Mouse (Mus musculus) spleen, postnatal 10 days (tissue): ENCODE measurements around the gene Vps52.

Source experiments
- DNase-seq, 2 experiments: peaks; one replicate each; pipeline ENCODE4 v3.0.0; 2021 to 2022; ENCODE audit warnings: low spot score in 2 of 2

Vps52 gene

DNA sequence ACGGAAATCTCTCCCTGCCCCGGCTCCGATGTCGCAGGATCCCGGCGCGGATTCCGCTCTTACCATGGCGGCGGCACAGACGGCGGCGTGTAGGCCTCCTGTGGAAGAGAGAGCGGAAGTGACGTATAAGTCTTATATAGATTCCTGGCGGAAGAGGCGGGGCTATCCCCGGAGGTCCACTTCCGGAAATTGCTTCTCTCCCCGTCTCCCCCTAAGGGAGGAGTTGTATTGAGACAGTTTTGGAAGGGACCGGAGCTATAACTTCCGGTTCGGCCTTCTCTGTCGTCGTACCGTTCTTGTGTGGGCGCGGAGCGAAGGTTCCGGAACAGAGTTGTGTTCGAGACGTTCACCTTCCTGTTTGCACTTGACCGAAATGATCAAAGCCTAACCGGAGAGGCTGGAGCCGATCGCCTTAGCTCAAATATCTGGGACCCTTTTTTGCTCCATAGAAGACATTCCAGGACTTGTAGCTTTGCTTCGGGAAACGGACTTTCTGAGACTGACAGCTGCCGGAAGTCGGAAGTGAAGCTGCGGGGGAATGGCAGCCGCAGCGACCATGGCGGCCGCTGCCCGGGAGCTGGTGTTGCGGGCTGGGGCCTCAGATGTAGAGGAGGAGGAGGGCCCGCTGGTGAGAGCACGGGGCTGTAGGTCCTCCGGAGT lies at the start of gene Vps52, which contains the start of gene Rps18:
TSS of gene Vps52 (plus strand) at position 258 of the 660 bp plus-strand sequence.
TSS of gene Rps18 (minus strand) at position 447 of the 660 bp plus-strand sequence.
- peak; percentile 95 to 96 for DNase-seq

DNA sequence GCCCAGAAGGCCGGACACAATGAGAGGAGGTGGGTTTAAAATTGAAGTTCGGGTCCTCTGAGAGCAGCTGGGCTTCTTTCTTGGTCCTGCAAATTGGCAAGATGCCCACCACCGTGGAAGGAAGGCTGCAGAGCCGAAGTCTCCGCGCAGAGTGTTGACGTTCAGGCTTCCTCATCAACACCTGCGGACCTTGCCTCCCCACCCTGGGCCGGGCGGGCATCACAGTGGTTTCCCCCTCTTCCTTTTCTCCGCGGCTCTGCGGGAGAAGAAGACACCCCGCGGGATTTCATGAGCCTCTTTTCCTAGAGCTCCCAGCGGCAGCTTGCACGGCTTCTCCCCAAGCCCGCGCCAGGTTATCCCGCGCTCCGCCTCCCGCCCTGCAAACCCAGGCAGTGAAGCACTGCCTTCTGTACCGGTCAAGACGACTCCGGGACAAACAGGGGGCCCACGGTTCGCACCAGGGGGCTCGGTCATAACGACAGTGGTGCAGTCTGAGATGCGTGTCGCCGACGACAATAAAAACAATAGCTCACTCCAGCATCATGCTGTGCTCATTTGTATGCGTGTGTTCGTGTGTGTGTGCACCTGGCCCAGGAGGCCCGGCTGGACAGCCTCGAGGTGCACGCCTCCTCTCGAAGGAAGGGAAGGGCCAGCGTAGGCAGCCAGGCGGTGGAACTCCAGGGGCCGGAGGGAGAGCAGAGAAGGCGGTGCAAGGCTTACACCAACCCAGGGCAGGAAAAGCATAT lies 47.1 kb upstream of the Vps52 start:
- DNase-seq, result peak; percentile 64 to 71

DNA sequence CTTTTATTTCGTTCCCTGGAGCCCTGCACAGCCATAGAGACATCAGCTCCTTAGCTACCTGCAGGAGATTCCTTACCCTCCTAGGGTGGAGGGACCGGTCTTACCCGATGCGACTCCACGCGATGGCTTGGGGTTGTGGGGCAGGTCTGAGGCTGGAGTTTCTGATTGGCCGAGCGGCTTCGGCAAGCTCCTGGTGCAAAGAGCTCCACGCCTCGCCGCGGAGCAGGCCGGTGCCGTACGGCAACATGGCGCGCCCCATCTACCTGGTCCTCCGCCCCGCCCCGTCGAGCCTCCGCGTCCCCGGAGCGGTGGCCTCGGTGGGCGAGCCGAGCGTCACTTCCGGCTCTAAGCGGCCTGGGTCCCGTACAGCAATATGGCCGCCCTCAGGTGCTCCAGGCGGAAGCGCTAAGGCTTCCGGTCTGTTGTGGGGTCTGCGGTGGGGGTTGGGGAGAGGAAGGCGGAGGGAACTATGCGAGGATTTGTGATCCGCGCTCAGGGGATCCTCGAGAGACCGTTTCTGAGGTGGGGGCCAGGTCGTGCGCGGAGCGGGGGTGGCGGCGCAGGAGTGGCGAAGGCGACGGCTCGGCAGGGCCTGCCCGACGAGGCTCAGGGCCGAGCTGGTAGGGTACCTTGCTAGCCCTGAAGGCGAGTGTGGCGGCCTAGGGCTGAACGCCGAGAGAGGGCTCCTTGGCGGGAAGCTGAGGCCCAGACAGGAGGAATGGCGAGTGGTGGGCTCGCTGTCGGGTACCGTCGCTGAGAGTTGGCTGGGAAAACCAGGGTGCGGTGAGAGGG lies 46.3 kb upstream of the Vps52 start, which contains the start of gene Daxx:
TSS of gene Daxx (plus strand) at position 338 of the 792 bp plus-strand sequence.
- peak; percentile 99 for DNase-seq

DNA sequence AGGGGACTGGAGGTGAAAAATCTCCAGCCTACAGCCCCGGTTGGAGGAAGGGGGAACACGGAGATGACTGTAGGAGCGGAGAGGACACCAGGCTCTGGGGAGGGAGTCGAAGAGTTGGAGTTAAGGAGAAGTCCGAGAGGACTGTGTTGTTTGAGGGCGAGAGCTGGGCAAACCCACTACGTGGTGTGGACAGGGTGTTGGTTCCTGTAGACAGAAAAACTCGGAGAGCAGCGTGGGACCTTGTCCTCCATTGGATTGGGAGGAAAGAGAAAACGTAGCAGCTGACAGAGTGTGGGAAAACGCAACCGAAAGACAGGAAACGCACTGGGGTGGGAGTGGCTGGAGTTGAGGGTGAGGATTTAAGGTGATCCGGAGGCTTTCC lies 45.8 kb upstream of the Vps52 start:
- DNase-seq, result peak in 1 of 2 experiments; percentile 53

DNA sequence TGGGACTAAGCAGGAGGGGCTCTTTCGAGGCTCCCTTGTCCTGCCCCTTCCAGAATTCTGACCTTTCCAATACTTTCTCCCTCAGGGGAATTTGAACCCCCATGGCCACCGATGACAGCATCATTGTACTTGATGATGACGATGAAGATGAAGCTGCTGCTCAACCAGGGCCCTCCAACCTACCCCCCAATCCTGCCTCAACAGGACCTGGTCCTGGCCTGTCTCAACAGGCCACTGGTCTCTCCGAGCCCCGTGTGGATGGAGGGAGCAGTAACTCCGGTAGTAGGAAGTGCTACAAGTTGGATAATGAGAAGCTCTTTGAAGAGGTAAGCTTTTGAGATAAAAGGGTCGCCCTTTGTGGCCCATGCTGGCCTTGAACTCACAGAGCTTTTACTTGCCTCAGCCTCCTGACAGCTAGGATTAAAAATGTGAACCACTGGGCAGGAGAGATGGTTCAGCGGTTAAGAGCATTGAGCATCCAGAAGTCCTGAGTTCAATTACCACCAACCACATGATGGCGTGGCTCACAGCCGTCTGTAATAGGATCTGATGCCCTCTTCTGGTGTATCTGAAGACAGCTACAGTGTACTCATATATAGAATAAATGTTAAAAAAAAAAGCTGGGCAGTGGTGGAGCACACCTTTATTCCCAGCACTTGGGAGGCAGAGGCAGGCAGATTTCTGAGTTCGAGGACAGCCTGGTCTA lies 45.1 kb upstream of the Vps52 start:
- no peak for DNase-seq

DNA sequence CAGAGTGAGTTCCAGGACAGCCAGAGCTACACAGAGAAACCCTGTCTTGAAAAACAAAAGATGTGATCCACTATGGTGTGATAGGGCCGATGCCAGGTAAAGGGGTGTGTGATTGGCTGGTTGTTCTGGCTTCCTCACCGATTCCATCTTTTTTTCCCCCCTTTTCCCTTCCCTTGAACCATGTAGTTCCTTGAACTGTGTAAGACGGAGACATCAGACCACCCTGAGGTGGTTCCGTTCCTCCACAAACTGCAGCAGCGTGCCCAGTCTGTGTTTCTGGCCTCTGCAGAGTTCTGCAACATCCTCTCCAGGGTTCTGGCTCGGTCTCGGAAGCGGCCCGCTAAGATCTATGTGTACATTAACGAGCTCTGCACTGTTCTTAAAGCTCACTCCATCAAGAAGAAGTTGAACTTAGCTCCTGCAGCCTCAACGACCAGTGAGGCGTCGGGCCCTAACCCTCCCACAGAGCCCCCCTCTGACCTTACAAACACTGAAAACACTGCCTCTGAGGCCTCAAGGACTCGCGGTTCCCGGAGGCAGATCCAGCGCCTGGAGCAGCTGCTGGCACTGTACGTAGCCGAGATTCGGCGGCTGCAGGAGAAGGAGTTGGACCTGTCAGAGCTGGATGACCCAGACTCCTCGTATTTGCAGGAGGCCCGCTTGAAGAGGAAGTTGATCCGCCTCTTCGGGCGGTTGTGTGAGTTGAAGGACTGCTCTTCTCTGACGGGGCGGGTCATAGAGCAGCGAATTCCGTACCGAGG lies 44.4 kb upstream of the Vps52 start:
- no peak for DNase-seq

DNA sequence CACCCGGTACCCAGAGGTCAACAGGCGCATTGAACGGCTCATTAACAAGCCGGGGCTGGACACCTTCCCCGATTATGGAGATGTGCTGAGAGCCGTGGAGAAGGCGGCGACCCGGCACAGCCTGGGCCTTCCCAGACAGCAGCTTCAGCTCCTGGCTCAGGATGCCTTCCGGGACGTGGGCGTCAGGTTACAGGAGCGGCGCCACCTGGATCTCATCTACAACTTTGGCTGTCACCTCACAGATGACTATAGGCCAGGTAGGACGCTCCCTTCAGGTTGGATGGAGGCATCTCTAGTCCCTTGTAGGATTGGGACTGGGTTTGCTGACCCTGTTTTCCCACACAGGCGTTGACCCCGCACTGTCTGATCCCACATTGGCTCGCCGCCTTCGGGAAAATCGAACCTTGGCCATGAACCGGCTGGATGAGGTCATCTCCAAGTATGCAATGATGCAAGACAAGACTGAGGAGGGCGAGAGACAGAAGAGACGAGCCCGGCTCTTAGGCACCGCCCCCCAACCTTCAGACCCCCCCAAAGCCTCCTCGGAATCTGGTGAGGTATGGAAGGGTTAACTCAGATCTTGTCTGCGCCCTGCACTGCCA lies 43.7 kb upstream of the Vps52 start:
- no peak for DNase-seq

DNA sequence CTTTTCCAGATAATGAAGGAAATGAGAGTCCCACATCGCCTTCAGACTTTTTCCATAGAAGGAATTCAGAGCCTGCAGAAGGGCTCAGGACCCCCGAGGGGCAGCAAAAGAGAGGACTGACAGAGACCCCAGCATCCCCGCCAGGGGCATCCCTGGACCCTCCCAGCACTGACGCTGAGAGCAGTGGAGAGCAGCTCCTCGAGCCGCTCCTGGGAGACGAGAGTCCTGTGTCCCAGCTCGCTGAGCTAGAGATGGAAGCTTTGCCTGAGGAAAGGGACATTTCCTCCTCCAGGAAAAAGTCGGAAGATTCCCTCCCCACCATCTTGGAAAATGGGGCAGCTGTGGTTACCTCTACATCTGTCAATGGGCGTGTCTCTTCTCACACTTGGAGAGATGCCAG lies 42.3 kb upstream of the Vps52 start:
- no peak for DNase-seq

DNA sequence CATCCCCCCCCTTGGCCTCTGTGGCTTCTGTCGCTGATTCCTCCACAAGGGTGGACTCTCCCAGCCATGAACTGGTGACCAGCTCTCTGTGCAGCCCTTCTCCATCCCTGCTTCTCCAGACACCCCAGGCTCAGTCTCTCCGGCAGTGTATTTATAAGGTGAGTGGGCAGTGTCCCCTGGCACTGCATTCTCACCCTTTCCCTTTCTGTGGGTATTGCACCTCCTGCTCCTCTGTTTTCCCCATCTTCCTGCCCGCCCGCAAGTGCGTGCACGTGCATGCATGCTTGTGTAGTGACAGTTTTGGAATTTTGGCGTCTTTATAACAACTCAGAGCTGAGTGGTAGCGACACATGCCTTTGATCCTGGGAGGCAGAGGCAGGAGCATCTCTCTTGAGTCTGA lies 41.7 kb upstream of the Vps52 start:
- no peak for DNase-seq

DNA sequence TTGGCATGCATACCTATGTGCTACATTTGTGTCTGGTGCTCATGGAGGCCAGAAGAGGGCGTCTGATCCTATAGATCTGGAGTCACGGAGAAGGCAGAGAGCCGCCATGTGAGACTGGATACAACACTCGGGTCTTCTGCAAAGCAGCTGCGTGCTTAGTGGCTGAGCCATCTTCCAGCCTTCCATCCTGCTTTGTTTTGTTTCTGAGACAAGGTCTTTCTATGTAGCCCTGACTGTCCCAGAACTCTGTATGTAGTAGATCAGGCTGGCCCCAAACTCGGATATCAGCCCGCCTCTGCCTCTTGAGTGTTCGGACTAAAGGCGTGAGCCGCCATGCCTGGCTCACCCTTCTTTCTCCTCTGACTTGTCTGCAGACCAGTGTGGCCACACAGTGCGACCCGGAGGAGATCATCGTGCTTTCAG lies 40.6 kb upstream of the Vps52 start:
- DNase-seq, result no peak

DNA sequence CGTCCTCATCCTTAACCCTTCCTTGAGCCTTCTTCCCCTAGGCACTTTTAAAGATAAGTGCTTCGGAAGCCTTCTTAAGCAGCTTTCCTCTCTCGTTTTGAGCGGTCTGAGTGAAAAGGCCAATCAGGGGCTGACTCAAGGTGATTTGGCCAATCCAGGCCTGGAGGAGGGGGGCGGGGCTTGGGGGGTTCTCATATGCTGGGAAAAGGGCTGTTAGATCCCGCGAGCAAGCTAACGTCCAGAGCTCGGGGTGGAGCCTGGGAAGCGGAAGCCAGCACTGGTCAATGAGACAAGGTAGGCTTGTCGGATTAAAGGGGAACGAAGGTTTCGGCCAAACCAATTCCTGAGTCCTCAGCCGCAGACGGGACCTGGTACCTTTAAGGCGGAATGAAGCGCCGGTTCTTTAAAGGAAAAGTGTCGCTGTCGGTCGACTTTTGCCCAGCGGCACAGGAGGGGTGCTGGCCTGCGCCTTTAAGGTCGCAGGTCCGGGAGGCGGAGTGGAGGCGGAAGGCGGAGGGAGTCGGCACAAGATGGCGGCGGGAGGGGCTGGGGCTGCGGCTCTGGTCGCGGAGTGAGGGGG lies 39.9 kb upstream of the Vps52 start, which contains the start of the genes Tapbp and Zbtb22:
TSS of gene Tapbp (plus strand) at position 229 of the 580 bp plus-strand sequence.
TSS of gene Zbtb22 (plus strand) at position 234 of the 580 bp plus-strand sequence.
- peak; percentile 89 to 95 for DNase-seq

DNA sequence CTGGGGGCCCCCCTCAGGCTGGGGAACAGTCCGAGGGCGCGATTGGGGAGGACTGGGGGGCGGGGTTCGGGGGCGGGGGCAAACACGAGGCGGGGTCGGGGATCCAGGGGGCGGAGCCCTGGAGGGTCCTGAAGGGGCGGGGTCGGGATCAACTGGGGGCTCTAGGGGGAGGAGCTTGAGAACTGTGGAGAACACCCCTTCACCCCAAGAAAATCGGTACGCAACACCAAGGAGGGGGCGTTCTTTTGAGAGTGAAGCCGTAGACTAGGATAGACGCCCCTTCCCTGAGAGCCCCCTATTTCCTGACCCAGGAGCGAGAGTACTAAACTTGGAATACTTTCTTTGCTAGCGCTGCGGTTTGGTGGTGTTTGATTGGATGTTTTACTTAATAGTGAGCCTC lies 39.3 kb upstream of the Vps52 start:
- DNase-seq, result no peak

DNA sequence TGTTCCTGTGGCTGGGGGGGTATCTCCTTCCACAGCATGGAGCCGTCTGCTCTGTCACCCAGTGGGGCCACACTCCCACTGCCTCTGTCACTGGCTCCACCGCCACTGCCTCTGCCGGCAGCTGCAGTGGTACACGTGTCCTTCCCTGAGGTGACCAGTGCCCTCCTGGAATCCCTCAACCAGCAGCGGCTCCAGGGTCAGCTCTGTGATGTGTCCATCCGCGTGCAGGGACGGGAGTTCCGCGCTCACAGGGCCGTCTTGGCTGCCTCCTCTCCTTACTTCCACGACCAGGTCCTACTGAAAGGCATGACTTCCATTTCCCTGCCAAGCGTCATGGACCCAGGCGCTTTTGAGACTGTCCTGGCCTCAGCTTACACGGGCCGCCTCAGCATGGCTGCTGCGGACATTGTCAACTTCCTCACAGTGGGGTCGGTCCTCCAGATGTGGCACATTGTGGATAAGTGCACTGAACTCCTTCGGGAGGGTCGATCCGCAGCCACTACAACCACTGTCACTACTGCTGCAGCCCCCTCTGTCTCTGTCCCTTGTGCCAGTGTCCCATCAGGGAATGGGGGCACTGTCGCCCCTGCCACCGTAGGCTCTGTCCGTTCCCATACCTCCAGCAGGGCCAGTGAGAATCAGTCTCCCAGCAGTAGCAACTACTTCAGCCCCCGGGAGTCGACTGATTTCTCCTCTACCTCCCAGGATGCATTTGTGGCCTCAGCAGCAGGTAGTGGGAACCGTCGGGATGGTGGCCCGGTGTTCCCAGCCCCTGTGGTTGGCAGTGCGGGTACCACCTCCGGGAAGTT lies 38.6 kb upstream of the Vps52 start:
- no peak for DNase-seq

DNA sequence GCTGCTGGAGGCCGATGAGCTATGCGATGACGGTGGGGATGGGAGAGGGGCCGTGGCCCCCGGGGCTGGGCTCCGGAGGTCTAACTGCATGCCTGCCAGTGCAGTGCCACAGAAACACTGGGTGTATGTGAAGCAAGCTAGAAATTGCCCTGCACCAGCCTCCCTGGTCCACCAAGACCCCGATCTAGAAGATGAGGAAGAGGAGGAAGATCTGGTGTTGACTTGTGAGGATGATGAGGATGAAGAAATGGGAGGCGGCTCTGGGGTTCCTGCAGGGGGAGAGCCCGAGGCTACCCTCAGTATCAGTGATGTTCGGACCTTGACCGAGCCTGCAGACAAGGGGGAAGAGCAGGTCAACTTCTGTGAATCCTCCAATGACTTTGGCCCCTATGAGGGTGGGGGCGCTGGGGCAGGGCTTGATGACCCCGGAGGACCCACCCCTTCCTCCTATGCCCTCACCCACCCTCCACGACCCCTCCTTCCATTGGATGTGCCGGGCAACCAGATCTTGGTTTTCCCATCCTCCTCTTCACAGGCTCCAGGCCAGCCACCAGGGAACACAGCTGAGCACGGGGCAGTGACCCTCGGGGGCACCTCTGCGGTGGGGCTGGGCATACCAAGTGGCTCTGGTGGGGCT lies 37.8 kb upstream of the Vps52 start:
- DNase-seq, result no peak

DNA sequence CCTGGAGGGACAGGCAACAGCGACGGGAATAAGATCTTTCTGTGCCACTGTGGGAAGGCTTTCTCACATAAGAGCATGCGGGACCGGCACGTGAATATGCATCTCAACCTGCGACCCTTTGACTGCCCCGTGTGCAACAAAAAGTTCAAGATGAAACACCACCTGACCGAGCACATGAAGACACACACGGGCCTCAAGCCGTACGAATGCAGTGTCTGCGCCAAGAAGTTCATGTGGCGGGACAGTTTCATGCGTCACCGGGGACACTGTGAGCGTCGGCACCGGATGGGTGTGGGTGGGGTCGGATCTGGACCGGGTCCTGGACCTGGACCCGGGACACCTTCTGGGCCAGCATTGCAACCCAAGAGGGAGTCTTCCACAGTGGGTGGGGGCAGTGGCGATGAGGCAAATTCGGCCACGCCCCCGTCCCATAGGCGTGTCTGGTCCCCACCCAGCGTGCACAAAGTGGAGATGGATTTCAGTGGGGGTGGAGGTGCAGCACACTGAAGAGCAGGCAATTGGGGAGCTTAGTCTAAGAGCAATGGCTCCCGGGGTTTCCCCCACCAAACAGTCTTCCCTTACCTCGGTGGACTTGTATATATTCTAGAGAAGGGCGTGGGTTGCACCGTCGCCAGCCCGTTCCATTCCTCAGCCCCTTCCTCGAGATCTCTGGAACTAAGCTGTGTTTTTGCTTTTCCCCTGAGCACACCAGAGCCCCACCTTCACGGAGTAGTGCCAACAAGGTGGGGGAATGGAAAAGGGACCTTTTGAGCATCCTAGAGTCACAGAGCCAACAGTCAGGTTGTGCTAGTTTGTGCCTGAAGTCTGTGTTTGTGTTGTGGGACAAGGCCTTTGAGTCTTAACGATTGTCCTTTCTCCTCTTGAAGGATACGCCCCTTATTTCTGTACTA lies 37.1 kb upstream of the Vps52 start:
- DNase-seq, result peak; percentile 39 to 65

DNA sequence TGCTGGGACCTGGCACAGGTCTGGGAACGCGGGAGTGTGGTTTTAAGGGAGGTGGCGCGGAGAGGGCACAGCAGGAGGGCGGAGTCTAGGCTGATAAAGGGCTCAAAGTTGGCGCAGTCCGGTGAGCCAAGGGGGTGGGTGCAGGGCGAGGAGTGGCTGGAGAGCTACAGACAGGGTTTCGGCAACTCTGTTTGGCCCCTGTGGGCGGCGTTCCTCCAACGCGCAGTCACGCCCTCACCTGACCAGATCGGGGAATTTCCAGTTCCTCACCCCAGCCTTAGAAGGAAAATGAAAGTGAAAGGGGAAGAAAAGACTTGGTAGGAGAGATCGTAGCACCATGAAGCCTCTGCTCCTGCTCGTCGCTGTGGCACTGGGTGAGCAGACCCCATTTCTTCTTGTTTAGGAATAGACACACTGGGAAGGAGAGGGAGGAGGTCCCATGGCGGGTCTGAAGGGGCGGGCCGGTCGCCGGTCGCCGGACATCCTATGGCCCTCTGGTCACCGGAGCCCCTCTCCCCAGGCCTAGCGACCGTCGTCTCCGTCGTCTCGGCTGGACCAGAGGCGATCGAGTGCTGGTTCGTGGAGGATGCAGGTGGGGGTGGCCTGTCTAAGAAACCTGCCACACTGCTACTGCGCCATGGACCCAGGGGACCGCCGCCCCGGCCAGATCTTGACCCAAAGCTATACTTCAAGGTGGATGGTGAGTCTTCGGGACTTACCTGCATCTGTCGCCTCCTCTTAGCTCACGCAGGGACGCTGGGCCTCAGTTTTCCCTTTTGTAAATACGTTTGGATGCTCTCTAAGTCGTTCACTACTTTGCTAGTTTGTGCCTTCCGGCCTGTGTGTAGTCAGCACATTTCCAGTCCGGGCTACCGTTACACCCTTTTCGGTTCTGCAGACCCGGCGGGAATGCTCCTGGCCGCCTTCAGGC lies 36.0 kb upstream of the Vps52 start:
- DNase-seq, result peak; percentile 80 to 90
